Mouse (Mus musculus) left cerebral cortex, postnatal 36 days (tissue): ENCODE measurements around the gene Miga2. TPM values are rescaled to one million over a fixed set of nuclear protein-coding genes. Genes with fewer than 3 reads are reported as not detected.

Experiments
- DNase-seq, 2 experiments: peaks; one replicate each; pipeline ENCODE4 v3.0.0; 2021 to 2022; ENCODE audit warnings: low spot score in 2 of 2, mixed read lengths in 1 of 2
- intact Hi-C: fragments of 180-260 bp; cut with DNase I; formaldehyde crosslinking; loops from one replicate; pipeline ENCODE4 v1.15.1; 2025
- total RNA-seq, 2 experiments: library from RNA; stranded (reverse); gene quantifications; 2 replicates each; pipeline ENCODE4 v1.2.3; 2021

The Miga2 gene
- total RNA-seq, 2 experiments from 2014 or later, result 106 to 124 TPM

DNA sequence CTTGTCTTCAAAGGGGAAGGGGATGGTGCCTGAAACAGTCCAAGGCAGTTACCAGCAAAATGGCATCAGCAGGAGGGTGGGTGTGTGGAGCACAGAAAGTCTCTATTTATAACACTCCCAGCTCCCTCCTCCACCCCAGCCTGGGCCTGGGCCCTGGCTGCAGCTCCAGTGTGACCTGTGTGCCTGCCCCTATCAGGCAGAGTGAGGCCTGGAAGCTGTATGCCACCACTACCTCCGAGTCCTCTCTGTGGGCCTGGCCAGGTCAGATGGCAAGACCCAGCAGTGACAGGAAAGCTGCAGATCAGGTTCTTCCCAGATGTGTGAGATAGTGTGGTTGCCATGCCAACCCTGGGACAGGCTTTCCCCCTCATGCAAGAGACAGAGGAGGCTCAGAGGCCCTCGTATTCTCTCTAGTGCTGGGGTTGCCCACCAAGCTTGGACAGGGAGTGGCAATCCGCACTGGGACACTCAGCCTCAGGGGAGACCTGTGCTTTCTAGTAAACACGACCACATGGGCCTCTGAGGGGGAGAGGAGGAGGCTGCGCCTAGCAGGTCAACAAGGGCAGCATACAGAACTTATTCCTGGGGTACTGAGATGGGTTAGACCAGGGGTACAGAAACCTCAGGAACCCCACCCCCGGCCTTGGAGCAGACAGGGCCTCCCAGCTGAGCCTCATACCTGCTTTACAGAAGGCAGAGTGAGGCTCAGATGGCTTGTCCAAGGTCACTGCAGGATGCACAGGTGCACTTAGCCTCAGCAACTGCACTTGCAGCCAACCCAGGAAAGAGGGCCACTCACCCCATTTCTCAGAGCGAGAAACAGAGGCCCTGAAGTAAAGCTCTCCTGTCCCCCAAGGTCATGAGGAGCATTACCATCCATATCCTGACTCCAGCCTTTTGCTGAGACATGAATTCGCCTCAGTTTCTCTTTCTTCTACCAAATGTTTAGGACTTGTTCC lies 6.2 kb upstream of the Miga2 start:
- intact Hi-C loops, result no loop called here
- DNase-seq, result peak in 1 of 2 experiments; percentile 42

DNA sequence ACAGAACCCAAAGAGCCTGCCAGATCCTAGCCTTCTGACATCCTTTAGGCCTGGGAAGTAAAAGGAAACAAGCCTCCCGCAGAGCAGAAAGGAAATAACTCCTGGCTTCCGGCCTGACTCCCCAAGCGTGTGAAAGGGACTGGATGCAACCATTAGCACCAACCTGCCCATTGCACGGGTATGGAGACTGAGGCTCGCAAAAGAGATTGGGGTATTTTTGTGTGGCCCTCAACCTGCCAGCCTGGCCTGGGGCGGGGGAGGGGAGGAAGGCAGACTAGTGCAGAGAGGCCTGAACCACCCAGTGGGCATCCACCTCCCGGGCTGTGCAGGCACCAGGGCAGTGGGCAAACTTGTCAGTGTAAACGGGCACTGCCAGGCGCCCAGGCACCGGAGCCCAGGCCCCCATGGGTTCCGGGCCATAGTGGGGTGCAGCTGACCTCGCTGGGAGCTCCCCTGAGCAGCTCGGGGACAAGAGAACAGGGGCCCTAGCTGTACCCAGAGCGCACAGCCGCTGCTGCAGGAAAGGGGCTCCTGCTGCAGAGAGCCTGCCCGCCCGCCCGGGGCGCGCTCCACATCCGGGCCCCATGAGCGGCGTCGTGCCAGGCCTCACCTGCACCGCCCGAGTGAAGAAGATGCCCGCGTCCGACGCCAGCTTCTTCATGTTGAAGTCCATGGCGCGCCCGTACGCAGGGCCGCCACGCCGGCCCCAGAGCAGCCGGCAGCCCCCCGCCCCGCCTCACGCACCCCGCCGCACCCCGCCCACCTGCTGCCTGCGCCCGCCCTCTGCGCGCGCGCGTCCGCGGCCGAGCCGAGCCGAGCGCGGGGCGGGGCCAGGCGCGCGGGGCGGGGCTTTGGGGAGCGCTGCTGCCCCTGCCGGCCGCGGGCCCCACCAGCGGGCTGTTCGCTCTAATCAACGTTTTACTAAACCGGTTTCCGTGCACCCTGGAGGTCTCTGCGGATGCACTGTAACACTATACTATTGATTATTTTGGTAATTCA lies 5.2 kb upstream of the Miga2 start, which contains the start of gene Sh3glb2:
TSS of gene Sh3glb2 (minus strand) at position 805 of the 999 bp plus-strand sequence.
- DNase-seq, result peak; percentile 74 to 86
- intact Hi-C loops, result no loop called here

DNA sequence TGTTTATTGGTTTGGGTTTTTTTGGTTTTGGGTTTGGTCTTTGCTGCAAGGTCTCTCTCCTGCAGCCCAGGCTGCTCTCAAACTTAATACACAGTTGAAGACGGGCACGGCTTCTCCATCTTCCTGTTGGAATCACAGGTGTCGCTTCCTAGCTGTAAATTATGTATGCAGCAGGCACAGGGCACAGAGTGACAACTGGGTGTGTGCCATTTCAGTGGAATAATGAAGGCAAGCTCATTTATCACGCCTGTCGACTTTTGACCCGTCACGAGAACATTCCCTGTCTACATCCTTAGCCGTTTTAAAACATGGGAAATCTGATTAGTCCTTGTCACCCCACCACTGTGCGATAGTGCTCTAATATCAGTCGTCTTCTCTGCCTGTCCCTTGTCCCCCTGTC lies 3.4 kb upstream of the Miga2 start:
- intact Hi-C loops, result no loop called here
- DNase-seq, result no peak

DNA sequence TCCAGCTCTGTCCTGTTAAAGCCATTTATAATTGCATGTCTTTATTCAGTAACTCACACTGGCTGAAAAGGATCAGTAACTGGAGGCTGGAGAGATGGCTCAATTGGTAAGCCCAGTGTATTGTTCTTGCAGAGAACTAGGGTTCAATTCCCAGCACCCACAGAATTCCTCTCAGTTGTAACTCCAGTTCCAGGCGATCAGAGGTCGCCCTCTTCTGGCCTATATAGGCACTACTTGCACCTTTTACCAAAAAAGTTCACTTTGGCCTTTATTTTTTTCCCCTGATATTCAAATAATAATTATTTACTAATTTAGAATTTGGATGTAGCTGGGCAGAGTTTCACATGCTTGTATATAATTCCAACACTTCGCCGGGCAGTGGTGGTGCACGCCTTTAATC lies 1.2 kb upstream of the Miga2 start:
- intact Hi-C loops, result no loop called here
- DNase-seq, result no peak

GRCm38 (mm10) chr2:30365281-30366069 lies 1.4 kb downstream of the Miga2 start:
- intact Hi-C loops, result no loop called here
- DNase-seq, result no peak

DNA sequence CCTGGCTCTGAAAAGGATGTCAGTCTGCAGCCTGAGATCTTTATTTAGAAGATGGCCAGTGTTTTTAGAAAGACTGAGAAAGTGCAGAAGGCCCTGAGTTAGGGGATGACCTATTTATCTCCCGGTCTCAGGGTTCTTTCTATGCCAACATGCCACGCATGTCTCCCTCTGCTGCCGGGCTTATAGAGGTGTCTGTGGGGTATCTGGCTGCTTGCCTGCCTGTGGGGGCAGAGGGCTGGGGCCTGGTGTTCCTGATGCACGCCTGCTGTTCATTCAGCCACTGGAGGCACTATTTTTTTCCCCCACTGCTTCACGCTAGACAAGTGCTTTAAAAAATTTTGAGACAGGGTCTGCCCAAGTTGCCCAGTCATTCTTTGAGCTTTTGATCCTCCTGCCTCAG lies 2.2 kb downstream of the Miga2 start:
- intact Hi-C loops, result no loop called here
- DNase-seq, result no peak

GRCm38 (mm10) chr2:30371544-30371943 lies 7.5 kb downstream of the Miga2 start:
- intact Hi-C loops, result no loop called here
- DNase-seq, result no peak

- no peak for DNase-seq
- intact Hi-C loops, result no loop called here
Observed at GRCm38 (mm10) chr2:30372726-30373125, 8.7 kb downstream of the Miga2 start.

DNA sequence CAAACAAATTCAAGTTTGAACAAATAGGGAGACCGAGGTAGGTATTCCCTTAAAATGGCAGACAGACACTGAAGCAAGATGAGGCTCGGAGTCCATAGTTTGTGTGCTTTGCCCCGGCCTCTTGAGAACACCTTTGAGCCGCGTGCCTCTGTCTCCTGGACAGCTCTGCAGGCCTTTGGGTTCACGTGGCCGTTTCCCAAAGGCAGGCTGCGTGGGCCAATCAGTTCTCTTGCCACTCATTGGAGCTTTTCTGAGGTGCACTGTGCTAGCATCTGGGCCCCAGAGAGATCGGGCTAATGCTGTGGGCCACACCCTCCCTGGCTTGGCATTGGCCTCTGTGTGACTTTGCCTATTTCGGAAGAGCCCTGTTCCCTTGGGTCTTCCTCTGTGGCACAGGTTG lies 11.9 kb downstream of the Miga2 start:
- intact Hi-C loops, result no loop called here

DNA sequence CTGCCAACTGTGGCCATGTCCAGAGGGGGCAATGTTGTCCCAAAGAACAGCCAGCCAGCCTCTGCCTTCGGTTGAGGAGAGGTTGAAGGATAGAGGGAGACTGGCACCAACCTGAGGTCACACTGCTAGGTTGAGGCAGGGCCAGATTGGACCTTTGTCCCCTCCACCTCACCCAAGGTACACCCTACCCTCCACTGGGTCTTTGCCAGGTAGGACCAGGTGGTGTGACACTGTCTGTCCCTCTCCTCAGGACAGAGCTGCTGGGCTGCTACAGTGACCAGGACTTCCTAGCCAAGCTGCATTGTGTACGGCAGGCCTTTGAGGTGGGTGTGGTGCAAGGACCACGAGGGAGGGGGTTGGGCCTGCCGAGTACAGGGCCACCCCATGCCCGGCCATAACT lies 13.7 kb downstream of the Miga2 start:
- no peak for DNase-seq
- intact Hi-C loops, result no loop called here

More for the DNA sequence above, 11.9 kb downstream of the Miga2 start:
- DNase-seq, result no peak

- intact Hi-C loops, result no loop called here
- no peak for DNase-seq
Observed at GRCm38 (mm10) chr2:30379307-30379706, 15.3 kb downstream of the Miga2 start.

DNA sequence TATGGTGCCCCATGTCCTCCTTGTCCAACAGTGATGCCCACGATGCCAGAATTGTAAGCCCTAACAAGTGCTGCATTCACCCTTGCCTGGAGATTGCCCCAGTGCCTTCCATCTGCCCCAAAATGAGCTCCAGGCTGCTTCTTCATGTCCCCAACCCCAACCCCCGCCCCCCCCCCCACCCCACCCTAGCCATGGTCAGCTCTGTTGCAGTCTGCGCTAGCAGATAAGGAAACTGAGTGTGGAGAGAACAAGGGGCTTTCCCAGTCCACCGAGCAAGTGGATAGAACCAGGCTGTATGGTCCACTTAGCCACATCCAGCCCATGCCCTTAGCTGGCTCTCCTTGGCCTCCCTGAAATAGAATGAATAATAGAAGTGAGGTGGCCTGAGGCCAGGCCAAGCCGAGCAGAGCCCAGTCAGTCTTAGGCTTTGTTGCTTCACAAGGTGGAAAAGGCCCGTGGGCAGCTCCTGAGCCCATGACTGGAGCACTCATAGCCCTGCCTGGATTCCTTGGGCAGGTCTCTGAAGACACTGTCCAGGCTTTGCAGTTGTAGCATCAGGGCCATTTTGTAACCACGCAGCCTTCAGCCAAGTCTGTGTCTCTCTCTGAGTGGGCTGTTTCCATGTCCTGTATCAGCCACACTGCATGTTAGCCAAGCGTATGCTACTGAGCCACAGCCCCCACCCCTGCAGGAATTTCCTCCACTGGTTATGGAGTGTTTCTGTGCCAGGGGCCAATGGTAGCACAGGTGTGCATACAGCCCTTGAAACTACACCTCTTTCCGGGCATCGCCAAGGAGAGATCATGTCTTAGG lies 16.7 kb downstream of the Miga2 start:
- intact Hi-C loops, result no loop called here

GRCm38 (mm10) chr2:30381377-30381725 lies 17.3 kb downstream of the Miga2 start:
- DNase-seq, result no peak
- intact Hi-C loops, result no loop called here

More for the DNA sequence above, 16.7 kb downstream of the Miga2 start:
- DNase-seq, result no peak

DNA sequence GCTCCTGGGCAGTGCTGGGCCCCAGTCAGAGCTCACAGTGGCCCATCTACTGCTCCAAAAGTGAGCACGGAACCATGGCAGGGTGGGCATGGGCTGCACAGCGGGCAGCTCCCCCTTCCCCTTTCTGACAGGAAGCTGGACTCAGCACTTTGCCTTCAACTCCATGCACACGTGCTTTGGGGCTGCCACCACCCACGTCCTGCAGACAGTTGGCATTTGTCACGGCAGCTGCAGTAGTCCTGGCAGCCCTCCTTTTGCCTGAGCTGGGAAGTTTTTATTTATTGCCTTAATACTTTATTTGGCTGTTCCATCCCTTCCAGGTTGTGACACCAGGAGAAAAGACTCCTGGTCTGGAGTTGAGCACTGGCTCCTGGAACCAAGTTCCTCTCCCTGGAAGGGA lies 20.8 kb downstream of the Miga2 start:
- intact Hi-C loops, result no loop called here
- no peak for DNase-seq

GRCm38 (mm10) chr2:30385591-30385990 lies 21.6 kb downstream of the Miga2 start:
- no peak for DNase-seq
- intact Hi-C loops, result no loop called here

- DNase-seq, result no peak
- intact Hi-C loops, result no loop called here
Observed at GRCm38 (mm10) chr2:30386913-30387312, 22.9 kb downstream of the Miga2 start.

GRCm38 (mm10) chr2:30389000-30389399 lies 25.0 kb downstream of the Miga2 start:
- DNase-seq, result no peak
- intact Hi-C loops, result no loop called here

DNA sequence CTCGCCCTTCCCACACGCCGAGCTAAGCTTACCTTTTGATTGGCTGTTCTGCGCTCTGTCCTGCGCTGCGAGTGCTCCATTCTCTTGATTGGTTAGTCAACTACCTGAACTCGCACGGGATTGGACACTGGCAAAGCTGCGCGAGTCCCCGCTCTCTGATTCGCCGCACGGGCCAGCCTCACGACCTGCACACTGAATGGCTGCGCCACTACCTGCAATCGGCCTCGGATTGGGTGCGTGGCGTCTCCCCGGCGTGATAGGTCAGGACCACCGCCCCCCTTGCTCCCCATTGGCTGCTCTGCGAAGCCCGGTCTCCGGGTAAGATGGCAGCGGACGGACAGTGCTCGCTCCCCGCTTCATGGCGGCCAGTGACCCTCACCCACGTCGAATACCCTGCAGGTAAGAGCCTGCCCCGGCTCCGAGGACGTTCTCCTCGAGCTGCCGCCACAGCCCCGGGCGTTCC lies 28.1 kb downstream of the Miga2 start, which contains the start of gene Dolpp1:
TSS of gene Dolpp1 (plus strand) at position 141 of the 463 bp plus-strand sequence.
- intact Hi-C loops, result no loop called here
- DNase-seq, result peak; percentile 98 to 99
